Mouse (Mus musculus): ENCODE results near the gene Hk1. TPM values are rescaled to one million over a fixed set of nuclear protein-coding genes. Genes with fewer than 3 reads are reported as not detected.
A peak's percentile ranks its signal among the peaks of the same experiment; 100 is the strongest.

The Hk1 gene
- total RNA-seq (2021), result 1 to 10 TPM; 6.1 to 7.8 TPM
- long read RNA-seq, experiment 1, full-length matches to known transcripts, result 3 of 5 reads
- long read RNA-seq, experiment 1, partial matches to known transcripts, result 0 of 5 reads
- long read RNA-seq, experiment 1, other reads (novel, unspliced or antisense), result 2 of 5 reads
- long read RNA-seq, experiment 2, full-length matches to known transcripts, result 5 of 10 reads
- long read RNA-seq, experiment 2, partial matches to known transcripts, result 0 of 10 reads
- long read RNA-seq, experiment 2, other reads (novel, unspliced or antisense), result 5 of 10 reads

DNA sequence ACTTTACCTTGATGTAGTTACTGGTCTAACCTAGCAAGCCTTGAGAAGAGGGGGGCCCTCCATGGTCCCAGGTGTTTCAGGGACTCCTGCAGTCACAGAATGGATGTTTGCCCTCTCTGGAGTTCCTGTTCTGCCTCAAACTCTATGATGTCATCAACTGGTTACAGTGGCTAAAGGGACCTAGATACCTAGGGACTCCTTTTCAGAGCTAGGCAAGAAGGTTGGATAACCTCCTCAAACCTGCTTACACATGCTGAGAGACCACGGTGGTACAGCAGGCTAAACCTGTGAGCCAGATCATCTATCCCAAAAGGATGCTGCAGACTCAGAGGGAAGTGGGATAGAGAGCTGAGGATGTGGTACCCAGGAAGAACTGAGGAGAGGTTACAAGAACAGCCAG lies at the start of gene Hk1:
TSS of gene Hk1 (minus strand) at position 101 of the 400 bp plus-strand sequence.
- intact Hi-C loops (cut with DNase I), result no loop called here
- DNase-seq, result no peak

DNA sequence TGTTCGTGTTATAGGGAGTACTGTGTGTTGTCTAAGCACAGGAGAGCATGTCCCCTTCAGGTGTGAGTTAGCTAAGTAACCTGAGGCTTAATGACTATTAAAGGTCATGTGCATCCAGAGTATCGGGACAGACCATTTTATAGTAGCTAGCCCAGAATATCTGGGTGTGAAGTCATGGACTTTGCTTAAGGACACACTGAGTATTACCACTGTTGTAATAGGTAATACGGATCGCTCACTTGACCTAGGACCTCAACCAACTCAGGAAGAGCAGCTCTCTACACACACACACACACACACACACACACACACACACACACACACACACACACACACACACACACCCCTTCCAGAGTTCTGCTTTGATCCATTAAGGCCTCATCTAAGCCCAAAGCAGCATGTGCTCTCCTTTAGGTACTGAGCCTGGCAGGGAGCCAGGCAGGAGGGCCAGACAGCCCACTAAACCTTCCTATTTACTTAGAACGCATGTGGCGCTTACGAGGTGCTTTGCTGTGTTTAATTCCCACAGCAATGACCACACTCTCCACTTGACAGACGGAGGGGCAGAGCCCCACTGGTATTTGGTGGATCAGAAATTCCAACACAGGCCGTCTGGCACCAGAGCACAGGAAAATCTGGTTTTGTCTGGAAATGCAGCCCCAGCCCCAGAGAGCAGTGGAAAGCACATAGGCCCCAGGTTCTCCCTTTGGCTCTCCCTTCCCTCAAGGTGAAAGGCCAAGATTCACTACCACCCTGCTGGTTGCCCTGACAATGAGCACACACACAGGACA lies 45.6 kb upstream of the Hk1 start:
- intact Hi-C loops (cut with DNase I), result no loop called here
- DNase-seq, result no peak

- no peak for DNase-seq
- intact Hi-C loops (cut with DNase I), result no loop called here
Measured at GRCm38 (mm10) chr10:62422255-62422654, 42.5 kb upstream of the Hk1 start, which contains the start of gene Hkdc1. Gene Hkdc1 (minus strand): TSS chr10:62422491.

GRCm38 (mm10) chr10:62421127-62421526 lies 41.4 kb upstream of the Hk1 start:
- intact Hi-C loops (cut with DNase I), result no loop called here
- no peak for DNase-seq

DNA sequence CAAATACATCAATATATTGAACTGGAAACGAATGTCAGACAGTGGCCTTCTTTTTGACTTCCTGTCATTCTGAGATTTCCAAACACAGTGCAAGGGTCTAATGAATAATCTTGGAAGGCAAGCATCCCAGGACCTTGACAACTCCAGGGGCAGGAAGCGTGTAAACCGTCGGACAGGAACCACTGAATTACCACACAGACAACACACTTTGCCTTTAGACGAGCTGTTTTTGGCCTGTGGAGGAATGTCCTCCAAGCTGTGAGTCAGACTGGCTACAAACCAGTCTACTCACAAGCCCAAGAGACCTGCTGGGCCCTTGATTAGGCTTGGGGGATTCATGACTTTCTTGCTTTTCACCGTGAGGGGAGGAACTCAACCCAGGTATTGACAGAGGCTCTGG lies 40.7 kb upstream of the Hk1 start:
- DNase-seq, result no peak
- intact Hi-C loops (cut with DNase I), result no loop called here

DNA sequence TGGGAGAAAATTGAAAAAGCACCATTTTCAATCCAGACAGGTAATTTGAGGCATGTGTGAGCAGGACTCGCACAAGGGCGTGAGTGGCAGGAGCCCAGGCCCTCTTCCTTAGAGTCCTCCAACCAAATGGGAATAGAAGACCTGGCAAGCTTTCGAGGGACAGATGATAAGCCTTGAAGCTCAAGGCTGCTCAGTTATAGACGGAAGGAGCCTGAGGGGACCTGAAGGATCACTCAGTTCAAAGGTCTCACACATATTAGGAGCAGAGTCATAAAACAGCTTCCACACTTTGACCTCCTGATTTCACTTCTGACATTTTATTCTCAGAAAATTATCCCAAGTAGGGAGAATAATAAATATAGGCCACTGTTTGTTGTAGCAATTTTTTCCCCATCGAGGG lies 39.7 kb upstream of the Hk1 start:
- intact Hi-C loops (cut with DNase I), result no loop called here
- no peak for DNase-seq

DNA sequence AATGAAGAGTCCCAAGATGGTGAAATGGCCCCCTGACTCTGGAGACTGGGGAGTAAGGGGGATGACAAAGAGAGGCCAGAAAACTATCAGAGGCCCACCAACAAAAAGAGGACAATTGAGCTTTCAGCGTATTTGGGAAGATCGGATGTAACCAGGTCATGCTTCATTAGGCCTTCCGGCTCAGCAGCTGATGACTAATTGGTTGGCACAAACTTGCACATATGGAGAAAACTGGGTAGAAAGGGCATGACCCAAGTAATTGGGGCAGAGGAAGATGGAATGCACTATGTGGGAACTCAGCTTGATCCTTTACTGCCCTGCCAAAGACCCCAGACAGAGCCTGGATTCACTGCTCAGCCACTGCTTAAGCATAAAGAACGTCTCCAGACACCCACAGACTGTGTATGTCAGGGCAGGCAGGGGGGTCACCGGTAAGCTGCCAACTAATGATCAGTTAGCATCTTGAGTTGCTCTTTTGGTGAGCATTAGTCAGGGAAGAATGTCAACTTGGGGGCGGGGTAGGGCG lies 39.2 kb upstream of the Hk1 start:
- intact Hi-C loops (cut with DNase I), result no loop called here
- DNase-seq, result no peak

DNA sequence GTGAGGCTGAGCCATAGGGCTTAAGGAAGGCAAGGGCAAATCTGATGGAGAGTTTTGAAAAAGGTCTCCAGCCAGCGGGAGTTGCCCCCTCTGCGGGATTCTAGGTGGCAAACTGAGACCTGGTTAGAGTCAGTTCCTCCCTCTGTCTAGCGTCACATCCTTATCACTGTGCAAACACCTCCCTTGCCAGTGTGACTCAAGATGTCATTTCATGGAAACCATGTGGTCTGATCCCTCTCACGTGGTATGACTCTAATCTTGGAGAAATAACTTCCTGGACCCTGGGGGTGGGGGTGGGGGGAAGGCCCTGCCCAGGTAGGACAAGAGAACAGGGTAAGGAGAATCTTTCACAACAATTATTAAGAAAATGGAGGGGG lies 33.9 kb upstream of the Hk1 start:
- intact Hi-C loops (cut with DNase I), result loop anchor here (2.0 kb wide), 1 partner anchor 139 kb away; no protein-coding TSS in a partner anchor
- DNase-seq, result no peak

GRCm38 (mm10) chr10:62412906-62413605 lies 33.3 kb upstream of the Hk1 start:
- intact Hi-C loops (cut with DNase I), result loop anchor here (2.0 kb wide), 1 partner anchor 138 kb away; no protein-coding TSS in a partner anchor
- DNase-seq, result no peak

- no peak for DNase-seq
- intact Hi-C loops (cut with DNase I), result loop anchor here (2.0 kb wide), 1 partner anchor 137 kb away; no protein-coding TSS in a partner anchor
Measured at GRCm38 (mm10) chr10:62411431-62412410, 32.0 kb upstream of the Hk1 start.

- intact Hi-C loops (cut with DNase I), result no loop called here
- DNase-seq, result peak; percentile 53 to 55
Measured at GRCm38 (mm10) chr10:62410943-62411342, 31.2 kb upstream of the Hk1 start.

DNA sequence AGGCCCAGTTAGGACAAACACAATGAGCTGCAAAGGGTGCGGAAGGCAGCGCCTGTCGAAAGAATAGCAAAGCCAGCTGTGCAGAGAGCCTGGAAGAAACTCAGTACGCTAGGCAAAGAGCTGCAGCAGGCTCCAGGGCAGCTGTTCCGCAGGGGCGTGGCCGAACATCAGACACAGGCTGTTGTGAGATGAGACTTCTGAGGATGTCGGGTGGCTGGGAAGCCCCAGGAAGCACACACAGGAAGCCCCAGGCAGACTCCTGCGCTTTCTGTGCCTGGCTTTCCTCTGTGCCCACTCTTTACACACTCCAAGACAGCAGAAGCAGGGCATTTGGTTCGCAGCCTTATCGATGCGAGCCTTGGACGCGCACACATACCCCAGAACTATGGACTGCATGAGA lies 25.2 kb upstream of the Hk1 start:
- intact Hi-C loops (cut with DNase I), result loop anchor here (10.0 kb wide), 1 partner anchor 540 kb away; no protein-coding TSS in a partner anchor
- DNase-seq, result peak; percentile 38 to 49

DNA sequence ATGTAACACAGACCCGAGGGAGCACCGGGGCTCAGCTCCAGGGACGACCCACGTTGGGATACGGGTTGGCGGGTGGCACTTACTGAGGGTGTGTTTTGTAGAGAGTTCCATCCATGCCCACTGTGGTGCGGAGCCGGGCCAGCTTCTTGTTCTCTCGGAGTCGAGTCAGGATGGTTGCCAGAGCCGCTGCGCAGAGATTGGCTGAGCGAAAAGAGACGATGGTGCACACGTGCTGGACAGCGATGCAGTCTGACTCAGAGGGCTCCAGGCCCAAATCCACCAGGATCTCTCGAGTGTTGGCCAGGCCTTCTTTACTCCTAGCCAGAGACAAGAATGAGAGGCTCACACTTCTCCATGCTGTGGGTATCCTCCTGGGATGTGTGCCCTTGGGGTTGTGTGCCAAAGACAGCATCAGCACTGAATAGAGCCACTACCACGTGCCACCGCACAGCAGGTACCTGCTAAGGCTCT lies 22.0 kb upstream of the Hk1 start:
- DNase-seq, result peak; percentile 26 to 45
- intact Hi-C loops (cut with DNase I), result loop anchor here (10.0 kb wide), 1 partner anchor 537 kb away; no protein-coding TSS in a partner anchor

DNA sequence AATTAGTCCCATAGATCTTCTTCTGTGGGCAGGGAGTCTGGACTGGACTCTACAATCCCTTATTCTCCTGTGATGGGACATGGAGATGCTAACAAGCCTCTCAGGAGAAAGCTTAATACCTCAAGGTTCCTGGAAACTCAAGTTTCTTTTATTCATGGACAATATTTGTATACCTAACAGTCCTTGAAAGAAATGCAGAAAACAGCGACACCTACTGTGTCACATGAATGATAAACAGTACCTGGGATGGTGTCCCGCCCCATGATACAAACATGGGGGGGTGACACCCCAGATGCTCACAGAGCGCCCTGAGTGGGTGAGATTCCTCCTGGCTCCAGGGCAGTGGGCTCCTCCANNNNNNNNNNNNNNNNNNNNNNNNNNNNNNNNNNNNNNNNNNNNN lies 3.3 kb upstream of the Hk1 start:
- intact Hi-C loops (cut with DNase I), result no loop called here
- no peak for DNase-seq

DNA sequence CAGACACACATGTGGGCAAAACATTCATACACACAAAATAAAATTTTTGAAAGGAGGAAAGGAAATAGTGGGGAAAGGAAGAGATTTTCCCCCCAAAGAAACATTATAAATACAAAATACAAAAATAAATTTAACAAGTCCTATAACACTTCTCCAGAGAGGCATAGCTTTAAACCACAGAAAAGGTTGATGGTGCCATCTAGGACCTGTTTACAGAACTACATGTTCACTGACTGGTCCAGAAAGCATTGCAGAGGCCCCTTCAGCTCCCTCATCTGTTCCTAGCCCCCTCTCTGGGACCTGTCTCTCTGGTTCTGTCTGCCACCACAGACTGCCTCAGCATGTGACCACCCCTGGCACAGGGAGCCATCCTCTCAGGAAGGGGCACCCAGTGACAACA lies 1.2 kb upstream of the Hk1 start:
- no peak for DNase-seq
- intact Hi-C loops (cut with DNase I), result no loop called here

DNA sequence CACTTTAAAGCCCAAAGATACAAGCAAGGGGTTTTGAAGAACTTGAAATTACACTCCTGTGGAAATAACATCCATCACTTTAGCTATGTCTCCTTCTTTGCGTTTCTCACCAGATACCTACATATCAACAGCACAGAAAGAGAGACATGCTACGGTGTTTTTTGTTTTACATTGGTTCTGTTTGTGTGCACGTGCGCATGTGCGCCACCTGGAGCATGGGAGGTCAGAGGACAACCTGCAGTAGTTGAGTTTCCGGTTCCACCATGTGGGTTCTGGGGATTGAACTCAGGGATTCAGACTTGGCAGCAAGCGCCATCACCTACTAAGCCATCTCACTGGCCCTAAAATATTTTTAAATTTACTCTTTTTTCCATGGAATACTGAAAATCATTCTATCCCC lies 20.9 kb downstream of the Hk1 start:
- DNase-seq, result no peak
- intact Hi-C loops (cut with DNase I), result no loop called here

DNA sequence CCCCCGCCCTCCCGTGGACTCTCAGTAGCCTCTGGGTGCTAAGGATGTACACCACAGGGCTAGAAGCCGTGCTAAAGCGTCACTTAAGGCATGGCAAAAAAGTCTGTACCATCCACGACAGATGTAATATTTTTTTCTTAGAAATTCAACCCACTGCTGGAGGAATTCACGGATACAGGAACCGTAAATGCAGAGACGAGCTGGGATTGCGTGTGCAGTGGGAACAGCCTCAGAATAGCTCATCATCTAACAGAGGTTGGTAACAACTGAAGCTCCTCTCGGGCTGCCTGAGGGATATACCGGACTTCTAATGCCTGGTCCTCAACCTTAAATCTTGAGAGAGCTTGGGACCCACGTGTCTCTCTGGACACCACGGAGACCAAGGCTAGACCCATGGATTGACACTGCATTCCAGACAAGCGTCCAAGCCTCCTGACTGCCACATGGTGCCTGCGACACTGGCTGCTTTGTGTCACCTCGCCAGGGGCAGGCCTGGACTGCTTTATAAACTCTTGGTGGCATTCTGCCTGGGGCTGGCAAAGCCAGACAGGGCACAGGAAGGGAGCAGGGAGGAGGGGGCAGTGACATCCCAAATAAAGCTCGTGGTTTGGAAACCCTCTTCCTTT lies 23.5 kb downstream of the Hk1 start:
- intact Hi-C loops (cut with DNase I), result no loop called here
- DNase-seq, result no peak

- intact Hi-C loops (cut with DNase I), result no loop called here
- DNase-seq, result no peak
Measured at GRCm38 (mm10) chr10:62345147-62345546, 34.6 kb downstream of the Hk1 start.
